In the genomic region with DNA sequence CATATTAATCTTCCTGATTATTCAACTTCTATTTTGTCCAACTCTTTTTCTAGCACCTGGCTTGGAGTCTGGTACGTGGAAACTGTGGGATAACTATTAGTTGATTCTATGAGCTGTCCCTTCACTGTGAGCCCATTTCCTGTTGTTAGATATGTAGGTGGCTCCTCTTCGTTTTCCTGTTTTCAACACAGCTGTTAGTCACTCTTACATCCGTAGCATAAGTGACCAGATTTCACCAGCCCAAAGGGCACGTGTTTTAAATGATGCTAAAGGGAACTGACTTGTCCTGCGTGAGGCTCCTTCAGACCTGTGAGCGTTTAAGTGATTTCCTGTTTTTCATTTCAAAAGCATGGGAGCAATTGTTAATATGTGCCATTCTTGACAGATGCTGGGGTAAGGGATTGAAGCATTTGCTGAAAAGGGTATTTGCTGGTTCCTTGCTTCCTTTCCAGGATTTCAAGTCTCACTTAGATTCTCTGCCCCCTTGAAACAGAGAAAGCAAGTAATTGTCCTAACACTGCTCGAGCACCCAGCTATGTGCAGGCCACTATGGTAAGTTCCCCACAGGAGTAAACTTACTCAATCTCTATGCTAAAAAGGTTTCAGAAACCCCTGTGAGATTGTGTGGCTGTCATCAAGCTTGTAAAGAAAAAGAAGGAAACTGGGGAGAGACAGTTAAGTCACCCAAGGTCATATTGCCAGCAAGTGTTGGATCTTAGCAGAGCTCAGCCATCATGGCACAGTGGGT, we compare ENCODE assay signal across 12 mouse cellular contexts.
DNase-seq lines count a peak whose midpoint lies in the region; ATAC-seq and TF ChIP-seq lines count a peak whose summit lies in the region.
"Had no signal": no experiment of that assay in that cellular context is flagged by ENCODE, and none has a peak within 500 bp of the region (broad histone marks: within the 10 kb centered on the region; RNA-seq: fewer than 3 reads in every experiment).

No protein-coding gene starts in this region.

- H3K9me3 ChIP-seq in heart, embryonic 15.5 days (replicated peaks), result no peaks in the 10 kb centered on the region
- H3K9me3 ChIP-seq in liver, embryonic 15.5 days (replicated peaks), result no peaks in the 10 kb centered on the region
- H3K9me3 ChIP-seq in forebrain, embryonic 14.5 days (replicated peaks; ENCODE audit: control insufficient read depth, low read length), result no peaks in the 10 kb centered on the region

- TF ChIP-seq POLR2A in bone marrow macrophage, adult 2 months (IDR thresholded peaks at IDR 0.05; ENCODE audit: borderline replicate concordance, low read depth, low read length), result no peak

- peak overlapping the region; percentile 62; the same call in 1 of the 2 replicates for H3K27ac ChIP-seq in heart, embryonic 15.5 days
- peak overlapping the region; percentile 93 for H3K27ac ChIP-seq in bone marrow macrophage, adult 2 months (ENCODE audit: insufficient read depth, low read depth, low read length)
- H3K27ac ChIP-seq in liver, embryonic 15.5 days (replicated peaks), result 0 out of 2 replicates have a peak overlapping the region, but pooled peaks have one; percentile 14
- H3K27ac ChIP-seq in forebrain, embryonic 14.5 days (ENCODE audit: low read depth, low read length), result no peak overlapping the region

- no peak overlapping the region for H3K4me2 ChIP-seq in heart, embryonic 15.5 days
- no peak overlapping the region for H3K4me2 ChIP-seq in liver, embryonic 15.5 days
- no peak overlapping the region for H3K4me2 ChIP-seq in forebrain, embryonic 14.5 days (ENCODE audit: low read length)

- no peaks in the 10 kb centered on the region for H3K27me3 ChIP-seq in heart, embryonic 15.5 days
- H3K27me3 ChIP-seq in liver, embryonic 15.5 days, result no peaks in the 10 kb centered on the region
- H3K27me3 ChIP-seq in forebrain, embryonic 14.5 days (replicated peaks; ENCODE audit: control insufficient read depth, insufficient read depth, low read length), result no peaks in the 10 kb centered on the region
- H3K27me3 ChIP-seq: CH12.LX had no signal

- peaks cover 4% of the 10 kb centered on the region for H3K4me1 ChIP-seq in heart, embryonic 15.5 days (replicated peaks)
- H3K4me1 ChIP-seq in bone marrow macrophage, adult 2 months (ENCODE audit: control insufficient read depth, insufficient read depth, low read length), result peaks cover 88% of the 10 kb centered on the region
- H3K4me1 ChIP-seq in liver, embryonic 15.5 days (replicated peaks), result peaks cover 10% of the 10 kb centered on the region
- H3K4me1 ChIP-seq in forebrain, embryonic 14.5 days (ENCODE audit: control insufficient read depth, insufficient read depth, low read length), result no peaks in the 10 kb centered on the region

- no peak for DNase-seq in heart, adult 18-20 months
- DNase-seq in 3134 (ENCODE audit: extremely low read depth, insufficient read length, low spot score), result peak; percentile 23
- DNase-seq in forebrain, embryonic 14.5 days (ENCODE audit: low spot score), result no peak
- DNase-seq in layer of hippocampus, postnatal 36 days, result no peak
- DNase-seq: cerebellum, adult 9-11 months; kidney, adult 18-20 months; thymus, postnatal 14 days had no signal

- WGBS in heart, embryonic 15.5 days, result 60% methylated on average over 7 of the region's 7 CpGs
- WGBS in liver, embryonic 15.5 days (ENCODE audit: insufficient replicate concordance), result 47% methylated on average over 7 of the region's 7 CpGs
- WGBS in forebrain, embryonic 14.5 days, result 86% methylated on average over 7 of the region's 7 CpGs

- H3K4me3 ChIP-seq in heart, embryonic 15.5 days, result no peak overlapping the region
- no peak overlapping the region for H3K4me3 ChIP-seq in bone marrow macrophage, adult 2 months (ENCODE audit: insufficient read depth, low read length)
- no peak overlapping the region for H3K4me3 ChIP-seq in liver, embryonic 15.5 days (replicated peaks)
- no peak overlapping the region for H3K4me3 ChIP-seq in forebrain, embryonic 14.5 days (ENCODE audit: low read depth, low read length)

- no peak overlapping the region for H3K9ac ChIP-seq in heart, embryonic 15.5 days
- no peak overlapping the region for H3K9ac ChIP-seq in liver, embryonic 15.5 days
- no peak overlapping the region for H3K9ac ChIP-seq in forebrain, embryonic 14.5 days (ENCODE audit: low read length)

- ATAC-seq in heart, embryonic 15.5 days (replicated peaks; ENCODE audit: insufficient number of reproducible peaks, insufficient read depth, low FRiP score, low read depth), result no peak
- ATAC-seq in liver, embryonic 15.5 days (ENCODE audit: insufficient read depth), result peak; percentile 40
- no peak for ATAC-seq in cerebellum, adult (ENCODE audit: insufficient number of reproducible peaks, low FRiP score, low TSS enrichment)
- no peak for ATAC-seq in forebrain, embryonic 14.5 days

- no peak for TF ChIP-seq CTCF in bone marrow macrophage, adult 2 months (IDR thresholded peaks at IDR 0.05; ENCODE audit: low read depth, low read length)

- no peaks in the 10 kb centered on the region for H3K36me3 ChIP-seq in heart, embryonic 15.5 days
- H3K36me3 ChIP-seq in liver, embryonic 15.5 days (replicated peaks), result no peaks in the 10 kb centered on the region
- H3K36me3 ChIP-seq in forebrain, embryonic 14.5 days (ENCODE audit: control insufficient read depth, insufficient read depth, low read length), result no peaks in the 10 kb centered on the region
